Mouse (Mus musculus): ENCODE measurements at regions not wholly inside any gene's neighbourhood (a gene's known extent, or its start where the extent isn't known, plus 50 kb on each side); places are given as distances from the start of the nearest gene placed in this dataset.

- TF ChIP-seq CTCF (IDR thresholded peaks at IDR 0.05; ENCODE audit: low read depth): no peak
- no peak for TF ChIP-seq EP300 (optimal IDR thresholded peaks at IDR 0.05)
Observed at GRCm38 (mm10) chr14:102924674-102925073, 57.8 kb downstream of the Kctd12 start.

All from stomach, postnatal 0 days (tissue).